Comparison of ENCODE assay signal across 8 mouse cellular contexts in genomic region chr14:99894708-99895383, GRCm38 (mm10).
DNase-seq lines count a peak whose midpoint lies in the region; ATAC-seq and TF ChIP-seq lines count a peak whose summit lies in the region.

No protein-coding gene starts in this region.

- no peaks in the 10 kb centered on the region for H3K4me1 ChIP-seq in limb, embryonic 11.5 days (ENCODE audit: control insufficient read depth, insufficient read depth, low read length)
- no peaks in the 10 kb centered on the region for H3K4me1 ChIP-seq in midbrain, postnatal 0 days (ENCODE audit: insufficient read depth, low read length)
- no peaks in the 10 kb centered on the region for H3K4me1 ChIP-seq in stomach, postnatal 0 days (replicated peaks; ENCODE audit: control insufficient read depth, insufficient read depth)

- no peaks in the 10 kb centered on the region for H3K79me3 ChIP-seq in C2C12 (ENCODE audit: low read depth)

- H3ac ChIP-seq in C2C12 (ENCODE audit: control insufficient read depth, insufficient read length, low read depth): no peak overlapping the region

- no peak overlapping the region for H3K9ac ChIP-seq in limb, embryonic 11.5 days (ENCODE audit: low read length)
- no peak overlapping the region for H3K9ac ChIP-seq in midbrain, postnatal 0 days (replicated peaks; ENCODE audit: low read length, poor library complexity, severe bottlenecking)
- no peak overlapping the region for H3K9ac ChIP-seq in stomach, postnatal 0 days (ENCODE audit: low read length)

- 0 out of 2 replicates have a peak, but pooled peaks have one; percentile 47 for ATAC-seq in limb, embryonic 11.5 days (ENCODE audit: insufficient number of reproducible peaks, low FRiP score, low TSS enrichment, low read depth)
- peak; percentile 58; the same call in 1 of the 2 replicates for ATAC-seq in midbrain, postnatal 0 days (ENCODE audit: low FRiP score)
- peak; percentile 75 for ATAC-seq in stomach, postnatal 0 days (ENCODE audit: low FRiP score, low TSS enrichment)

- H3K4me3 ChIP-seq in C2C12 (ENCODE audit: insufficient read depth, poor library complexity, severe bottlenecking): no peak overlapping the region
- no peak overlapping the region for H3K4me3 ChIP-seq in limb, embryonic 11.5 days (ENCODE audit: low read depth, low read length)
- no peak overlapping the region for H3K4me3 ChIP-seq in midbrain, postnatal 0 days (ENCODE audit: low read depth, low read length)
- no peak overlapping the region for H3K4me3 ChIP-seq in stomach, postnatal 0 days (ENCODE audit: low read depth, low read length)

- H3K27me3 ChIP-seq in C2C12 (ENCODE audit: control insufficient read depth, insufficient read depth, insufficient read length): no peaks in the 10 kb centered on the region
- H3K27me3 ChIP-seq in limb, embryonic 11.5 days (ENCODE audit: control insufficient read depth, insufficient read depth, low read length): no peaks in the 10 kb centered on the region
- no peaks in the 10 kb centered on the region for H3K27me3 ChIP-seq in midbrain, postnatal 0 days (ENCODE audit: insufficient read depth, low read length)
- no peaks in the 10 kb centered on the region for H3K27me3 ChIP-seq in stomach, postnatal 0 days (ENCODE audit: control insufficient read depth, insufficient read depth, low read length)

- H3K36me3 ChIP-seq in C2C12 (ENCODE audit: control insufficient read depth, insufficient read depth): no peaks in the 10 kb centered on the region
- H3K36me3 ChIP-seq in limb, embryonic 11.5 days (ENCODE audit: control insufficient read depth, insufficient read depth, low read length): no peaks in the 10 kb centered on the region
- no peaks in the 10 kb centered on the region for H3K36me3 ChIP-seq in midbrain, postnatal 0 days (ENCODE audit: insufficient read depth, low read length)
- H3K36me3 ChIP-seq in stomach, postnatal 0 days (ENCODE audit: control insufficient read depth, insufficient read depth, low read length): no peaks in the 10 kb centered on the region

- no peak overlapping the region for H3K4me2 ChIP-seq in limb, embryonic 11.5 days (ENCODE audit: low read depth, severe bottlenecking)
- no peak overlapping the region for H3K4me2 ChIP-seq in midbrain, postnatal 0 days (ENCODE audit: low read depth, low read length, poor library complexity, severe bottlenecking)
- no peak overlapping the region for H3K4me2 ChIP-seq in stomach, postnatal 0 days (replicated peaks; ENCODE audit: low read depth)

- peak; percentile 61 for TF ChIP-seq CTCF in C2C12 (IDR thresholded peaks at IDR 0.05; ENCODE audit: control insufficient read depth, insufficient read depth, insufficient read length)
- TF ChIP-seq CTCF in midbrain, postnatal 0 days (IDR thresholded peaks at IDR 0.05): peak; percentile 98
- peak; percentile 98 for TF ChIP-seq CTCF in stomach, postnatal 0 days (IDR thresholded peaks at IDR 0.05; ENCODE audit: low read depth)

- DNase-seq in adrenal gland, adult 2 months: peak; percentile 60
- peak; percentile 83 for DNase-seq in embryo, embryonic 11 days
- DNase-seq in gastrocnemius, postnatal 4 days (ENCODE audit: low spot score in 2 of 2): peak; percentile 17 to 53
- DNase-seq in kidney, adult 9 months: peak; percentile 73
- peak; percentile 78 for DNase-seq in limb, embryonic 11.5 days (ENCODE audit: low spot score)
- DNase-seq in midbrain, postnatal 0 days (ENCODE audit: low spot score): peak; percentile 91
- peak; percentile 74 for DNase-seq in stomach, postnatal 0 days (ENCODE audit: low spot score)

- no peaks in the 10 kb centered on the region for H3K79me2 ChIP-seq in C2C12 (ENCODE audit: control insufficient read depth, insufficient read depth)

- H3K27ac ChIP-seq in limb, embryonic 11.5 days (replicated peaks; ENCODE audit: low read depth, low read length): no peak overlapping the region
- H3K27ac ChIP-seq in midbrain, postnatal 0 days (ENCODE audit: low read depth, low read length): no peak overlapping the region
- no peak overlapping the region for H3K27ac ChIP-seq in stomach, postnatal 0 days (replicated peaks)

- 22% methylated on average over 7 of the region's 7 CpGs for WGBS in limb, embryonic 11.5 days
- WGBS in midbrain, postnatal 0 days: 17% methylated on average over 7 of the region's 7 CpGs
- 17% methylated on average over 7 of the region's 7 CpGs for WGBS in stomach, postnatal 0 days

- no peaks in the 10 kb centered on the region for H3K9me3 ChIP-seq in limb, embryonic 11.5 days (ENCODE audit: control insufficient read depth, low read length)
- H3K9me3 ChIP-seq in midbrain, postnatal 0 days (ENCODE audit: low read length): no peaks in the 10 kb centered on the region
- no peaks in the 10 kb centered on the region for H3K9me3 ChIP-seq in stomach, postnatal 0 days (ENCODE audit: control insufficient read depth, low read length)

- TF ChIP-seq EP300 in stomach, postnatal 0 days (optimal IDR thresholded peaks at IDR 0.05): no peak

TF ChIP-seq in C2C12, 6 proteins besides CTCF, POLR2A, EP300 and RAD21:
- no peak for TF ChIP-seq USF1 (IDR thresholded peaks at IDR 0.05; ENCODE audit: low read depth)
- TF ChIP-seq CEBPB (IDR thresholded peaks at IDR 0.05; ENCODE audit: low read depth): no peak
- TF ChIP-seq MYOD1 (IDR thresholded peaks at IDR 0.05; ENCODE audit: control insufficient read depth, insufficient read length, low read depth): no peak
- TF ChIP-seq FOSL1 (IDR thresholded peaks at IDR 0.05; ENCODE audit: insufficient read depth, low read length, poor library complexity, severe bottlenecking): no peak
- TF ChIP-seq MYOG (IDR thresholded peaks at IDR 0.05; ENCODE audit: control insufficient read depth, extremely low read depth, insufficient read length): no peak
- no peak for TF ChIP-seq MAX (IDR thresholded peaks at IDR 0.05)

Comparison
In these comparisons a context has a peak if more than half of its experiments do, and no peak if none do; other contexts are left out.
1. DNase-seq: peak in every context shown above with its lines; median percentile 91 in midbrain, postnatal 0 days; 83 in embryo, embryonic 11 days; 78 in limb, embryonic 11.5 days; 74 in stomach, postnatal 0 days; 73 in kidney, adult 9 months; 60 in adrenal gland, adult 2 months; 35 in gastrocnemius, postnatal 4 days.